Mouse (Mus musculus): ENCODE measurements around the gene Fam43b. TPM values are rescaled to one million over a fixed set of nuclear protein-coding genes. Genes with fewer than 3 reads are reported as not detected.

Fam43b gene
- polyA plus RNA-seq, 1 experiment from 2014 or later: not detected

DNA sequence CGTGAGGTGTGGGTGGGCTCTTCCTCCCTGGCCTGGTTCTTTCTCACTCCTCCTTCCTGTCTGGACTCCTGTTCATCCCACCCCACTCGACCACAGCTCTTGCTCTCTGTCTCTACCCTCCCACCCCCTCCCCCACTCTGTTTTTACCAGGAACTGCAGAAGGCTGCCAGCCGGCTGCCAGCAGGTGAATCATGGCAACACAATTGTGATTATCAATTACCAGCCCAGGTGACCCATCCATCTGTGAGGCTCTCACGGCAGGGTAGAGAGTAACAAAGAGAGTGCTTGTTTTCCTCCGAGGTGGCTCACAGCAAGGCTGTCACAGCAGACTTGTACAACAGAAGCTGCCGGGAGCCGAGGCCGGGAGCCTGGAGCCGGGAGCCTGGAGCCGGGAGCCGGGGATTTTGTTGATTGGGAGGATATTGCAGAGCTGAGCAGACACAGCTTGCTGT, 34.9 kb downstream of the Fam43b start:
- no peaks in the 10 kb centered on the region for H3K4me1 ChIP-seq (ENCODE audit: control insufficient read depth, insufficient read depth, low read length)
- no peaks in the 10 kb centered on the region for H3K36me3 ChIP-seq (ENCODE audit: control insufficient read depth, insufficient read depth, low read length)
- H3K27ac ChIP-seq (ENCODE audit: low read depth, low read length): no peak overlapping the region
- no peaks in the 10 kb centered on the region for H3K27me3 ChIP-seq (ENCODE audit: control insufficient read depth, insufficient read depth, low read length)
- WGBS: 13% methylated on average over 11 of the region's 11 CpGs
- H3K4me2 ChIP-seq (replicated peaks; ENCODE audit: low read depth, low read length): no peak overlapping the region
- H3K9ac ChIP-seq (ENCODE audit: low read depth, low read length): 0 out of 2 replicates have a peak overlapping the region, but pooled peaks have one; percentile 28
- no peak overlapping the region for H3K4me3 ChIP-seq (ENCODE audit: low read length)
- no peaks in the 10 kb centered on the region for H3K9me3 ChIP-seq (ENCODE audit: control insufficient read depth, low read length)
- ATAC-seq (ENCODE audit: low FRiP score, low TSS enrichment): 0 out of 2 replicates have a peak, but pooled peaks have one; percentile 52

DNA sequence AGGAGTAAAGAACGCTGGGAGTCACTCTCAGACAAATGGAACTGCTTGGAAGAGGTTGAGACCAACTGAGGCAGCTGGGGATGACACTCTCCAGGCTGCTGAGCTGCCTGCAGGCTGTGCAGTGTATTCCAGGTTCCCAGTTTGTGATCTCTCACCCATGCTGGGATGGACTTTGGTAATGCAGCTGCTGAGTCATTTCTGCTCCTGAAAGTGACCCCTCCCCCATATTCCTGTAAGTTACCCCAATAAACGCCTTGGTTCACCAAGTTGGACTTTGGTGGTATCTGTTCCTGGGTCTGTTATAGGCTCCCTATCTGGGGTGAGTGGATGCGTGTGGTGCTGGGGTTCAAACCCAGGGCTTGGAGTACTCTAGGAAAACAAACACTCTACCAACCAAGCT, 38.2 kb downstream of the Fam43b start:
- Histone ChIP-seq H3K27me3 (ENCODE audit: control insufficient read depth, insufficient read depth, low read length) (no peaks in the 10 kb centered on the region), H3K4me1 (ENCODE audit: control insufficient read depth, insufficient read depth, low read length) (no peaks in the 10 kb centered on the region), H3K9me3 (ENCODE audit: control insufficient read depth, low read length) (no peaks in the 10 kb centered on the region), H3K27ac (ENCODE audit: low read depth, low read length) (no peak overlapping the region), H3K9ac (ENCODE audit: low read depth, low read length) (no peak overlapping the region), H3K36me3 (ENCODE audit: control insufficient read depth, insufficient read depth, low read length) (no peaks in the 10 kb centered on the region), H3K4me2 (replicated peaks; ENCODE audit: low read depth, low read length) (no peak overlapping the region), H3K4me3 (ENCODE audit: low read length) (no peak overlapping the region)
- WGBS: 80% methylated on average over 3 of the region's 3 CpGs
- ATAC-seq (ENCODE audit: low FRiP score, low TSS enrichment): no peak

DNA sequence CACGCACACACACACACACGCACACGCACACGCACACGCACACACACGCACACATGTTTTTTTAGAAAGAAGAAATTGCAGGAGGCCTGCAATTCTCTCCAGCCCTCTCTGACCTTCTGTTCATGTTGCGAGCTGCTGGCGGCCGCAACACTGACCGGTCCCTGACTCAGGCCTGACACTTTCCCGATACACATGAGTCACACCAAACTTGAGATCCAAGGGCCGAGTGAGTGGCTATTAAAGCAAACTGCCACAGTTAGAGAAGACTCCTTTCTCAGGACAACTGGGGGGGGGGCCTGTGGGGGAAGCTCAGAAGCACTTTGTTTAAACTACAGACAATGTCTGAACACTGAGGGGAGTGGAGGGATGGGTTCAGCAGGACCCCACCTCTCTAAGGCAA, 39.8 kb downstream of the Fam43b start:
- 80% methylated on average over 12 of the region's 12 CpGs for WGBS
- Histone ChIP-seq H3K9ac (ENCODE audit: low read depth, low read length) (no peak overlapping the region), H3K4me1 (ENCODE audit: control insufficient read depth, insufficient read depth, low read length) (no peaks in the 10 kb centered on the region), H3K9me3 (ENCODE audit: control insufficient read depth, low read length) (no peaks in the 10 kb centered on the region; the same call in 1 of the 2 replicates), H3K4me2 (replicated peaks; ENCODE audit: low read depth, low read length) (no peak overlapping the region), H3K27me3 (ENCODE audit: control insufficient read depth, insufficient read depth, low read length) (no peaks in the 10 kb centered on the region), H3K36me3 (ENCODE audit: control insufficient read depth, insufficient read depth, low read length) (no peaks in the 10 kb centered on the region), H3K4me3 (ENCODE audit: low read length) (no peak overlapping the region), H3K27ac (ENCODE audit: low read depth, low read length) (no peak overlapping the region)
- ATAC-seq (ENCODE audit: low FRiP score, low TSS enrichment): no peak

DNA sequence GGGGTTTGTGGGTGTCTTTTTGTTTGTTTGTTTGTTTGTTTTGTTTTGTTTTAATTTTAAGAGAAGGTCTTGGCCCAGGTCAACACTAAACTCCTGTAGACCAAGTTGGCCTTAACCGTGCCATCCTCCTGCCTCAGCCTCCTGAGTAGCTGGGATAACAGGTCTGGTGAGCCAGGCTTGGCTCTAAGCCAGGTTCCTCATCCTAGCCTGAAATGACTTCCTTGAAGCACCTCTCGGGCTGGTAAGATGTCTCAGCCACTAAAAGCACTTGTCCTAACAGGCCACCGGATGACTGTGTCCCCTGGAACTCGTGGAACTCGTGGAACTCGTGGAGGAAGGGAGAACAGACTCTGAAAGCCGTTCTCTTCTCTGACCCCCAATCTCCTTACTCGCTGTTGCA, 40.2 kb downstream of the Fam43b start:
- ATAC-seq (ENCODE audit: low FRiP score, low TSS enrichment): no peak

DNA sequence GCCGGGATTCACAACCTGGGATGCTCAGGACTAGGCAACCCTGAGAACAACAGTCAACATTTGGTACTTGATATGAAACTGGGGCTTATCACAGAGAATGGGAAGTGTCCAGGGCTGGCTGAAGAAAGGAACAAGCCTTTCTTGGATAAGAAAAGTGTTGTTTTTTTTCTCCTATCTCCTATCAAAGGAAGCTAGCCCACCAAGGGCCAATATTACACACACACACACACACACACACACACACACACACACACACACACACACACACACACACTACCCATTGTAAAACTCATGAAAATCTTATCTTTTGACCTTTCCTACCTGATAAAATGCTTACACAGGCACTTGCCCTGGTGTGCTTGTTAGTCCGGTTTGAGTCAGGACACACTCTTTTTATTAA, 40.8 kb downstream of the Fam43b start:
- no peaks in the 10 kb centered on the region for H3K4me1 ChIP-seq (ENCODE audit: control insufficient read depth, insufficient read depth, low read length)
- H3K36me3 ChIP-seq (ENCODE audit: control insufficient read depth, insufficient read depth, low read length): no peaks in the 10 kb centered on the region
- 85% methylated on average over 2 of the region's 2 CpGs for WGBS
- no peak overlapping the region for H3K4me3 ChIP-seq (ENCODE audit: low read length)
- no peak overlapping the region for H3K4me2 ChIP-seq (replicated peaks; ENCODE audit: low read depth, low read length)
- H3K27ac ChIP-seq (ENCODE audit: low read depth, low read length): no peak overlapping the region
- no peaks in the 10 kb centered on the region; the same call in 1 of the 2 replicates for H3K9me3 ChIP-seq (ENCODE audit: control insufficient read depth, low read length)
- H3K27me3 ChIP-seq (ENCODE audit: control insufficient read depth, insufficient read depth, low read length): no peaks in the 10 kb centered on the region
- ATAC-seq (ENCODE audit: low FRiP score, low TSS enrichment): no peak
- no peak overlapping the region for H3K9ac ChIP-seq (ENCODE audit: low read depth, low read length)

More for the DNA sequence above, 40.2 kb downstream of the Fam43b start:
- H3K27me3 ChIP-seq (ENCODE audit: control insufficient read depth, insufficient read depth, low read length): no peaks in the 10 kb centered on the region
- no peak overlapping the region for H3K9ac ChIP-seq (ENCODE audit: low read depth, low read length)
- H3K27ac ChIP-seq (ENCODE audit: low read depth, low read length): no peak overlapping the region
- no peaks in the 10 kb centered on the region for H3K36me3 ChIP-seq (ENCODE audit: control insufficient read depth, insufficient read depth, low read length)
- 81% methylated on average over 8 of the region's 8 CpGs for WGBS
- no peaks in the 10 kb centered on the region; the same call in 1 of the 2 replicates for H3K9me3 ChIP-seq (ENCODE audit: control insufficient read depth, low read length)
- no peak overlapping the region for H3K4me2 ChIP-seq (replicated peaks; ENCODE audit: low read depth, low read length)
- H3K4me1 ChIP-seq (ENCODE audit: control insufficient read depth, insufficient read depth, low read length): no peaks in the 10 kb centered on the region
- H3K4me3 ChIP-seq (ENCODE audit: low read length): no peak overlapping the region

DNA sequence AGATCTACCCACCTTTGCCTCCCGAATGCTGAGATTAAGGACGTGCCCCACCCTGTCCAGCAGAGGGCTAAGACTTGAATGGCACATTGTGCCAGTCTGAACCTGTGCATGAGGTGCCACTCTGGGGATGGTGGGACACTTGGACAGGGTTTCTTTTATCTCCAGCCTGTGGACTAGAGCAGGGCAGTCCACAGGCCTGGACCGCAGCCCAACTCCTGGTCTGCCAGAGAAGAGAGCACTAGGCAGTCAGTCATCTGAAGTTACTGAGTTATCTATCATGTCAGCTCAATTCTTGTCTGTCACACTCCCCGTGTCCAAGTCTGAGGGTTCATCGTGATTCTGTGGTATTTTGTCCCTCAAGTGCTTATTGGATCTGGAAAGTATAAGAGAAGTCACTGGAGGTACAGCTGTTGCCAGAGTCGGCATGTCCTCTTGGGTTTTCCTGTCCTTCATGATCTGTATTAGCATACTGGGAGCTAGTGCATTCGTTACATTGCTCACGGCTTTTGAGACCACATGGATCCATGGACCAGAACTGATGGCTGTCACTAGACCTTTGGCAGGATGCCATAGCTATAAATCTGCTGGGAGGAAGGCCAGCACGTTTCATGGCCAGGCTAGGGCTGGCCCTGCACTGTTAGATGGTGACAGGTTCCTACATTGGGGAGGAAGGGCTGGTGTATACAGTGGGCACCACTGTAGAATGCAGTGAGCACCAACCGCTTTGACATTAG, 42.7 kb downstream of the Fam43b start:
- no peak overlapping the region for H3K4me2 ChIP-seq (replicated peaks; ENCODE audit: low read depth, low read length)
- no peak overlapping the region for H3K4me3 ChIP-seq (ENCODE audit: low read length)
- H3K9ac ChIP-seq (ENCODE audit: low read depth, low read length): no peak overlapping the region
- H3K36me3 ChIP-seq (ENCODE audit: control insufficient read depth, insufficient read depth, low read length): no peaks in the 10 kb centered on the region
- ATAC-seq (ENCODE audit: low FRiP score, low TSS enrichment): no peak
- no peaks in the 10 kb centered on the region for H3K27me3 ChIP-seq (ENCODE audit: control insufficient read depth, insufficient read depth, low read length)
- 71% methylated on average over 10 of the region's 10 CpGs for WGBS
- H3K9me3 ChIP-seq (ENCODE audit: control insufficient read depth, low read length): no peaks in the 10 kb centered on the region; the same call in 1 of the 2 replicates
- no peak overlapping the region for H3K27ac ChIP-seq (ENCODE audit: low read depth, low read length)
- H3K4me1 ChIP-seq (ENCODE audit: control insufficient read depth, insufficient read depth, low read length): no peaks in the 10 kb centered on the region

DNA sequence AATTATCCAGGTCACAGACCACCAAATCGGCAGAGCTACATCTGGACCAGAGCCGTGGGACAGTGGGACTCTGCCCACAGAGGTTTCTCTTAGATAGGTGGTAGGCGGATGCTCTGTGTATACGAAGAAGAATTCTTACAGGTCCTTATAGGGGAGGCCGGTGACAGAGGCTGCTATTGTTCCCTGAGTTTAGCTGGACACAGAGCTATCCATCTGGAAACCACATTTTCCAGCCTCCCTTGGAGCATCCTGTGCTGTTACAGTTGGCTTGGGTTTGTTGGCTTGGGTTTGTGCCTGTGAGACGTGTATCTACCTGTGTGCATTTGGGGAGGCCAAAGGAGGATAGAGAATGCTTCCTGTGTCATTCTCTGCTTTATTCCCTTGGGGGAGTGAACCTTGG, 43.6 kb downstream of the Fam43b start:
- Histone ChIP-seq H3K9me3 (ENCODE audit: control insufficient read depth, low read length) (no peaks in the 10 kb centered on the region; the same call in 1 of the 2 replicates), H3K27me3 (ENCODE audit: control insufficient read depth, insufficient read depth, low read length) (no peaks in the 10 kb centered on the region), H3K4me2 (replicated peaks; ENCODE audit: low read depth, low read length) (no peak overlapping the region), H3K4me1 (ENCODE audit: control insufficient read depth, insufficient read depth, low read length) (no peaks in the 10 kb centered on the region), H3K36me3 (ENCODE audit: control insufficient read depth, insufficient read depth, low read length) (no peaks in the 10 kb centered on the region), H3K27ac (ENCODE audit: low read depth, low read length) (no peak overlapping the region), H3K9ac (ENCODE audit: low read depth, low read length) (no peak overlapping the region), H3K4me3 (ENCODE audit: low read length) (no peak overlapping the region)
- 93% methylated on average over 6 of the region's 6 CpGs for WGBS
- no peak for ATAC-seq (ENCODE audit: low FRiP score, low TSS enrichment)

DNA sequence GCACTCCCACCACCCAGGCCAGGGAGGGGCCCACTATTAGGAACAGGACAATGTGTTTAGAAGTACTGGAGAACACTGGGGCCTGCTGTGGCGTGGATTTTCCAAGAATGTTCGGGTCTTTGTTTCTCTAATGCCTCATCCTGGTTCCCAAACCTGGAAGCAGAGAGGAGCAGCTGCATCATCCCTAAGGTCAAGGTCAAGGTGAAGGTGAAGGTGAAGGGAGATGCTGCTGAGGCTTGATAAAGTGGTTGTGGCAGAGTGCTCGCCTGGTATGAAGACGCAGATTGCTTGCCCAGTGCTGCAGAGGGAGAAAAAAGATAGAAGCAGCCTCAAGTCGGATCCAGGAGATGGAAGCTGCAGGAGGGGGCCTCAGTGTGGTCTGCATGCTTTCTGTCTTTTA, 44.5 kb downstream of the Fam43b start:
- Histone ChIP-seq H3K9ac (ENCODE audit: low read depth, low read length) (no peak overlapping the region), H3K36me3 (ENCODE audit: control insufficient read depth, insufficient read depth, low read length) (no peaks in the 10 kb centered on the region), H3K9me3 (ENCODE audit: control insufficient read depth, low read length) (no peaks in the 10 kb centered on the region; the same call in 1 of the 2 replicates), H3K4me3 (ENCODE audit: low read length) (no peak overlapping the region), H3K27me3 (ENCODE audit: control insufficient read depth, insufficient read depth, low read length) (no peaks in the 10 kb centered on the region), H3K27ac (ENCODE audit: low read depth, low read length) (no peak overlapping the region), H3K4me1 (ENCODE audit: control insufficient read depth, insufficient read depth, low read length) (no peaks in the 10 kb centered on the region), H3K4me2 (replicated peaks; ENCODE audit: low read depth, low read length) (no peak overlapping the region)
- WGBS: 90% methylated on average over 5 of the region's 5 CpGs
- no peak for ATAC-seq (ENCODE audit: low FRiP score, low TSS enrichment)

DNA sequence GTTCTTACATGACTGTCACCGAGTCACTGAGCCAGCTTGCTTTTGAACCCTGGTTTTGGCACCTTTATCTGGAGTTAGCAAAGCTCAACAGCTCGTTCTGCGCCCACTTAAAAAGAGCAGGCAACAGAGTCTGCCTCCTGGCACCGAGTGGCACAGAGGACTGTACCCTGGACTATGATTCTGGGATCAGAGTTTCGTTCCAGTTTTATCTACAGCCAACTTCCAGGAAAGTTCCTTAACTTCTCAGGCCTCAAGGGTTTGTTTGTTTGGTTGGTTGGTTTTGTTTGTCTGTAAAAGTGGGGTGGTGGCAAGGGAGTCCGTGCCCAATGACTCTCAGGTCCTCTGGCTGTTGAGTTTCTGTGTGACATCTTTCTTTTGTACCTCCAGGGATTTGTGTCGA, 47.6 kb downstream of the Fam43b start:
- no peak overlapping the region for H3K4me2 ChIP-seq (replicated peaks; ENCODE audit: low read depth, low read length)
- H3K27ac ChIP-seq (ENCODE audit: low read depth, low read length): no peak overlapping the region
- H3K4me1 ChIP-seq (ENCODE audit: control insufficient read depth, insufficient read depth, low read length): no peaks in the 10 kb centered on the region; the same call in 1 of the 2 replicates
- H3K4me3 ChIP-seq (ENCODE audit: low read length): no peak overlapping the region
- H3K27me3 ChIP-seq (ENCODE audit: control insufficient read depth, insufficient read depth, low read length): no peaks in the 10 kb centered on the region
- H3K9ac ChIP-seq (ENCODE audit: low read depth, low read length): no peak overlapping the region
- H3K36me3 ChIP-seq (ENCODE audit: control insufficient read depth, insufficient read depth, low read length): no peaks in the 10 kb centered on the region
- H3K9me3 ChIP-seq (ENCODE audit: control insufficient read depth, low read length): no peaks in the 10 kb centered on the region; the same call in 1 of the 2 replicates
- ATAC-seq (ENCODE audit: low FRiP score, low TSS enrichment): no peak
- 81% methylated on average over 7 of the region's 7 CpGs for WGBS

Measured in kidney, embryonic 14.5 days (tissue).